Mouse (Mus musculus) embryonic stem cell, embryonic (primary cell): ENCODE results near the gene Ttc41.
"Not testable (repeated sequence)": the region's sequence is repeated elsewhere in the genome, so short reads cannot be mapped to it uniquely, and the experiment has no call there.

Experiments
- CTCF ChIA-PET, 4 experiments: fragments of 300-600 bp in 2 of 4; fragments of 350-600 bp in 2 of 4; sonication (Branson Sonifier 250); formaldehyde crosslinking; loops; one replicate each; lab custom pipeline; 2022; ENCODE audit warnings: inconsistent platforms in 2 of 4; lab: Charles Lee
- POLR2A ChIA-PET, 4 experiments: fragments of 300-600 bp in 2 of 4; fragments of 350-600 bp in 2 of 4; sonication (Branson Sonifier 250); formaldehyde crosslinking; loops; one replicate each; lab custom pipeline; 2022; ENCODE audit warnings: antibody characterized with exemption in 4 of 4, inconsistent platforms in 1 of 4; lab: Charles Lee

The Ttc41 gene

GRCm38 (mm10) chr10:86705318-86705921 is at the start of gene Ttc41, which contains the start of gene Hsp90b1:
Ttc41 (plus strand) TSS chr10:86705811.
Hsp90b1 (minus strand) TSS chr10:86705509.
- POLR2A ChIA-PET, result interaction anchor here (0.6 to 6.1 kb wide), 47 partner anchors 9 to 1994 kb away, joined by 3 to 68 read pairs (median 5); partner anchors contain the start of genes Nt5dc3 (in 3 of the 4) and Syn3 (in 1 of the 4)
- CTCF ChIA-PET, result interaction anchor here in 1 of 4 experiments (1.1 to 1.3 kb wide), 2 partner anchors 22 to 68 kb away, joined by 3 read pairs; no protein-coding TSS in a partner anchor

GRCm38 (mm10) chr10:86670550-86670949 is 35.1 kb upstream of the Ttc41 start:
- CTCF ChIA-PET, POLR2A ChIA-PET: not testable (repeated sequence)

- POLR2A ChIA-PET, result interaction anchor here in 3 of 4 experiments (0.9 to 2.5 kb wide), 4 partner anchors 20 to 94 kb away, joined by 3 to 8 read pairs (median 6); partner anchors contain the start of genes Hsp90b1 (in 3 of the 3), Ttc41 (in 3 of the 3) and Nt5dc3 (in 1 of the 3)
- CTCF ChIA-PET, result not testable (repeated sequence)
Measured at GRCm38 (mm10) chr10:86684797-86685178, 20.8 kb upstream of the Ttc41 start.

- CTCF ChIA-PET, result not testable (repeated sequence)
- POLR2A ChIA-PET, result interaction anchor here in 3 of 4 experiments (0.9 to 2.5 kb wide), 7 partner anchors 10 to 93 kb away, joined by 3 to 8 read pairs (median 4); partner anchors contain the start of genes Hsp90b1 (in 3 of the 3), Ttc41 (in 3 of the 3) and Nt5dc3 (in 1 of the 3)
Measured at GRCm38 (mm10) chr10:86685179-86686016, 20.2 kb upstream of the Ttc41 start.

- POLR2A ChIA-PET, result interaction anchor here in 3 of 4 experiments (0.8 to 2.5 kb wide), 6 partner anchors 10 to 20 kb away, joined by 3 to 8 read pairs (median 4); partner anchors contain the start of genes Hsp90b1 (in 3 of the 3) and Ttc41 (in 3 of the 3)
- CTCF ChIA-PET, result not testable (repeated sequence)
Measured at GRCm38 (mm10) chr10:86686017-86686360, 19.6 kb upstream of the Ttc41 start.

- ChIA-PET CTCF (no interaction called here), POLR2A (interaction anchor here in 2 of 4 experiments (0.6 to 1.5 kb wide), 3 partner anchors 11 to 78 kb away, joined by 5 to 7 read pairs (median 6); partner anchors contain the start of gene Nt5dc3 (in 1 of the 2))
Measured at GRCm38 (mm10) chr10:86700251-86700650, 5.4 kb upstream of the Ttc41 start.

- CTCF ChIA-PET, result no interaction called here
- POLR2A ChIA-PET, result interaction anchor here in 3 of 4 experiments (0.6 to 6.1 kb wide), 9 partner anchors 12 to 764 kb away, joined by 3 to 38 read pairs (median 4); partner anchors contain the start of gene Nt5dc3 (in 1 of the 3)
Measured at GRCm38 (mm10) chr10:86700973-86701372, 4.6 kb upstream of the Ttc41 start.

- CTCF ChIA-PET, result no interaction called here
- POLR2A ChIA-PET, result interaction anchor here in 2 of 4 experiments (0.8 to 6.1 kb wide), 12 partner anchors 7 to 91 kb away, joined by 3 to 55 read pairs (median 5); partner anchors contain the start of gene Nt5dc3 (in 1 of the 2)
Measured at GRCm38 (mm10) chr10:86702312-86702920, 3.2 kb upstream of the Ttc41 start.

GRCm38 (mm10) chr10:86703375-86703774 is 2.2 kb upstream of the Ttc41 start:
- POLR2A ChIA-PET, result interaction anchor here in 3 of 4 experiments (0.8 to 6.1 kb wide), 17 partner anchors 7 to 88 kb away, joined by 3 to 55 read pairs (median 7); partner anchors contain the start of gene Nt5dc3 (in 3 of the 3)
- CTCF ChIA-PET, result no interaction called here

GRCm38 (mm10) chr10:86704141-86704540 is 1.5 kb upstream of the Ttc41 start:
- CTCF ChIA-PET, result no interaction called here
- POLR2A ChIA-PET, result interaction anchor here in 3 of 4 experiments (0.5 to 6.1 kb wide), 32 partner anchors 8 to 798 kb away, joined by 3 to 68 read pairs (median 5); partner anchors contain the start of genes Nt5dc3 (in 3 of the 3) and Rtcb (in 1 of the 3)

- ChIA-PET POLR2A (interaction anchor here (0.5 to 6.1 kb wide), 47 partner anchors 8 to 799 kb away, joined by 3 to 68 read pairs (median 5); partner anchors contain the start of genes Nt5dc3 (in 3 of the 4), Rtcb (in 1 of the 4) and Syn3 (in 1 of the 4)), CTCF (no interaction called here)
Measured at GRCm38 (mm10) chr10:86704589-86705191, 921 bp upstream of the Ttc41 start.

GRCm38 (mm10) chr10:86705922-86706752 is 526 bp downstream of the Ttc41 start:
- ChIA-PET POLR2A (interaction anchor here (0.5 to 6.1 kb wide), 53 partner anchors 9 to 1993 kb away, joined by 3 to 68 read pairs (median 5); partner anchors contain the start of genes Nt5dc3 (in 3 of the 4) and Syn3 (in 1 of the 4)), CTCF (interaction anchor here in 1 of 4 experiments (1.1 to 1.3 kb wide), 3 partner anchors 21 to 69 kb away, joined by 3 read pairs; no protein-coding TSS in a partner anchor)

- ChIA-PET CTCF (interaction anchor here in 3 of 4 experiments (0.5 to 1.1 kb wide), 5 partner anchors 24 to 754 kb away, joined by 3 to 5 read pairs (median 4); no protein-coding TSS in a partner anchor), POLR2A (interaction anchor here in 3 of 4 experiments (0.5 to 5.3 kb wide), 18 partner anchors 8 to 169 kb away, joined by 3 to 68 read pairs (median 5); partner anchors contain the start of gene Nt5dc3 (in 2 of the 3))
Measured at GRCm38 (mm10) chr10:86707134-86707533, 1.5 kb downstream of the Ttc41 start.

- POLR2A ChIA-PET, result interaction anchor here in 3 of 4 experiments (0.7 to 0.8 kb wide), 3 partner anchors 19 to 216 kb away, joined by 3 read pairs; no protein-coding TSS in a partner anchor
- CTCF ChIA-PET, result no interaction called here
Measured at GRCm38 (mm10) chr10:86712156-86712555, 6.5 kb downstream of the Ttc41 start.

- POLR2A ChIA-PET, result interaction anchor here (0.6 to 2.5 kb wide), 24 partner anchors 10 to 110 kb away, joined by 3 to 25 read pairs (median 4); partner anchors contain the start of genes Hsp90b1 (in 3 of the 4), Ttc41 (in 3 of the 4) and Nt5dc3 (in 2 of the 4)
- CTCF ChIA-PET, result interaction anchor here in 3 of 4 experiments (0.5 to 1.1 kb wide), 6 partner anchors 11 to 264 kb away, joined by 3 to 4 read pairs (median 3); partner anchors contain the start of genes Hsp90b1 (in 1 of the 3), Nt5dc3 (in 1 of the 3) and Ttc41 (in 1 of the 3)
Measured at GRCm38 (mm10) chr10:86727548-86727980, 22.0 kb downstream of the Ttc41 start.

GRCm38 (mm10) chr10:86728176-86728575 is 22.6 kb downstream of the Ttc41 start:
- ChIA-PET POLR2A (interaction anchor here in 3 of 4 experiments (0.6 to 2.5 kb wide), 17 partner anchors 10 to 109 kb away, joined by 3 to 25 read pairs (median 4); partner anchors contain the start of genes Hsp90b1 (in 3 of the 3), Ttc41 (in 3 of the 3) and Nt5dc3 (in 2 of the 3)), CTCF (interaction anchor here in 1 of 4 experiments (1.0 kb wide), 1 partner anchor 51 kb away, joined by 3 read pairs; the partner anchor contains the start of gene Nt5dc3)
